Mouse (Mus musculus): Measurements from ENCODE around the gene Tfeb.

- TF ChIP-seq CTCF (conservative IDR thresholded peaks at IDR 0.05; ENCODE audit: low read length) (no peak), POU5F1 (IDR thresholded peaks at IDR 0.05; ENCODE audit: borderline replicate concordance, low read length) (no peak), NANOG (IDR thresholded peaks at IDR 0.05; ENCODE audit: borderline replicate concordance, low read length) (no peak)
Measured at GRCm38 (mm10) chr17:47688344-47688607, 48.6 kb upstream of the Tfeb start, which contains the start of gene Tomm6.
